Mouse (Mus musculus) erythroid progenitor cell, adult 5-6 weeks (primary cell): ENCODE measurements around the gene Ung. TPM values are rescaled to one million over a fixed set of nuclear protein-coding genes. Genes with fewer than 3 reads are reported as not detected.

Experiments used
- ATAC-seq: replicated peaks from 2 replicates; pipeline ENCODE4 v1.8.0; 2016; ENCODE audit warnings: moderate number of reproducible peaks, mild to moderate bottlenecking, moderate TSS enrichment, inconsistent platforms; ENCODE audit not compliant: poor library complexity, low FRiP score, severe bottlenecking
- total RNA-seq, 2 experiments: library from RNA; stranded (forward) in 1 of 2; stranded (reverse) in 1 of 2; fragments of 150-400 nt in 1 of 2; fragments of 186-747, 209-891 nt in 1 of 2; gene quantifications; 2 replicates each; pipeline versions ENCODE4 v1.2.3 to v1.2.4; 2015 to 2017; ENCODE audit warnings: low replicate concordance in 2 of 2

The Ung gene
- total RNA-seq, 2 experiments from 2014 or later: 1.7 to 3.4 TPM

DNA sequence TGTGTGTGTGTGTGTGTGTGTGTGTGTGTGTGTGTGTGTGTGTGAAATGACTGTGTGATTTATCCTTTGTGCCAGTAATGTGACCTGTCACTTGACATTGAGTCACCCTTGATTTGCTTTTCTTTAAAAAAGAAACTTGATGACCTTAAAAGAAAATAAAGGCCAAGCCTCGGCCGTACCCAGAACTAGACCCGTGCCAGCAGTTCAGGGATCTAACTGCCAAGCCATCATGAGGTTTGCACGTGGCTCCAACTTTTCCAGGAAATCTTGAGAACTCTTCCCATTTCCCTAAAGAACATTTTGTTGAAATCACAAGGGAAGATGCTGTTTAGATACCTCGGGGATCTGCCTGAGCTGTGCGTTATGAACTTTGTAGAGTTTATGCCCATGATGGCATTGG, 31.2 kb downstream of the Ung start:
- no peak for ATAC-seq

DNA sequence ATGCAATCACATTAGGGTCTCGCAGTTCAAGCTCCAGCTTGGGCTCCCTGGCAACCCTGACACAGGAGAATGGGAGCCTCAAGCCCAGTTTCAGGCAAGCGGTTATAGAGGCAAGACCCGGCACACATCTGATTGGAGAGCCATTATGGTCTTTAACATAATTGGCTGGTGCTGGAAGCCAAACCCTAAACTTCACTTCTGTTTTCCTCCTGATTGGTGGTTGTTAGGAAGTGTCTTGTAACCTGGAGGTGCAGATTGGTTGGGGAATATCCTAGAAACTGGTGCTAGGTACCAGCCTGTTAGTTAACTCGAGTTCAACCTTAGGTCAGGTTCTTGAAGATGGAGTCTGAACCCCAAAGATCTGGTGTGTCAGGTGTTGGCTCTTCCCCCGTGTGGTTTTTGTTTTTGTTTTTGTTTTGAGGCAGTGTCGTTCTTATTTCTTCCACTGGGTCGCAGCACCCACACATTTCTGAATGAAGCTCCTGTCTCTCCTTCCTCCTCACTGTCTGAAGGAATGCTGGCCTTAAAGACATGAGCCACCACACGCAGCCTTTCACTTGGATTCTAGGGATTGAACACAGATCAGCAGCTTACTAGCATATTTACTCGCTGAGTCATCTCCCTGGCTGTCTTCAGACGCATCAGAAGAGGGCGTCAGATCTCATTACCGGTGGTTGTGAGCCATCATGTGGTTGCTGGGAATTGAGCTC, 32.1 kb downstream of the Ung start:
- ATAC-seq: no peak

DNA sequence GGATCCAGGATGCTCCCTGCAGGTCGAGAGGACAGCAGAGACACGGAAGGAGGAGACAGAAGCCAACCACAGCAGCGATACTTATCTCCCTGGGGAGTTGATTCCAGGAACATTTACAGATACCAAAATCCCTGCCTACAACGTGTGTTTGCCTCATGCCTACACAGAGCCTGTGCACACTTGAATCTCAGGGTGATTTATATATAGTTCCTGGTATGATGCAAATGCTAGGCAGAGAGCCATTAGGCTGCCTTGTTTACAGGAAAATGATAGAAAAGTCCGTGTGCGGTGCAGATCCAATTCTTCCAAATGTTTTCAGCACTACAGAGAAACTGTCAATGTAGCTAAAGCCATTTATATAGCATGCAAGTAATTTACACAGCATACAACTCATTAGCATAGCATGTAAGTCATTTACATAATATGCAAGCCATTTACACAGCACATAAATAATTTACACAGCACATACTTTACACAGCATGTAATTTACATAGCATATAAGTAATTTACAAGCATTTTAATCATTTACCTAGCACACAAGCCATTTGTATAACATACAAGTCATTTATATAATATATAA, 33.0 kb downstream of the Ung start:
- no peak for ATAC-seq

DNA sequence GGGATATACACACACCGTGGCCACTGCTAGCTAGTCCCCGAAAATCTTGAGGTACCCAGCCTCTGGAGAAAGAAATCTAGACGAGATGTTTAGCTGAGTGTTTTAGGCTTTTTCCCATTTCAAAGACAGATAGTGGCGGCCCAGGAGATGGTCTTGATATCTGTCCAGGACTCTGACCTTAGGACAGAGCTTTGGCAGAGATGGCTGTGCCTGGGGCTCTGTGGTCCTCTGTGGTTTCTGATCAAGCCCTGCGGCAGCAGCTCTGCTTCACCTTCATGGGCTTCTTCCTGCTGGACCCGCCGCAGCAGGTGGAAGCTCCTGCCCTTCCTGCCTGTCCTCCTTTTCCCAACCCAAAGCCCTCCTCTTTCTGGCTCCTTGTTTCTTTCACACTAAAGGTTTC, 40.2 kb downstream of the Ung start:
- no peak for ATAC-seq

DNA sequence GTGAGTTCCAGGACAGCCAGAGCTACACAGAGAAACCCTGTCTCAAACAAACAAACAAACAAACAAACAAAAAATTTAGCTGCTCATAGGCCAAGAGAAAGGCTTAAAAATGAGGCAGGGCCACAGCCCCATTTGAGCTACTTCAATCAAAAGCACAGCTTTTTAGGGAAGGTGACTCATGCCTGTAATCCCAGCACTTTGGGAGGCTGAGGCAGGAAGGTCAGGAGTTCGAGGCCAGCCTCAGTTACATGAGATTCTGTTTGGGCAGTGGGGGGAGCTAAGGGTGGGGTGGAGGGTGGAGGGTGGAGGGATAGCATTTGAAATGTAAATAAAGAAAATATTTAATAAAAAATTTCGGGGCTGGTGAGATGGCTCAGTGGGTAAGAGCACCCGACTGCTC, 42.8 kb downstream of the Ung start:
- no peak for ATAC-seq

DNA sequence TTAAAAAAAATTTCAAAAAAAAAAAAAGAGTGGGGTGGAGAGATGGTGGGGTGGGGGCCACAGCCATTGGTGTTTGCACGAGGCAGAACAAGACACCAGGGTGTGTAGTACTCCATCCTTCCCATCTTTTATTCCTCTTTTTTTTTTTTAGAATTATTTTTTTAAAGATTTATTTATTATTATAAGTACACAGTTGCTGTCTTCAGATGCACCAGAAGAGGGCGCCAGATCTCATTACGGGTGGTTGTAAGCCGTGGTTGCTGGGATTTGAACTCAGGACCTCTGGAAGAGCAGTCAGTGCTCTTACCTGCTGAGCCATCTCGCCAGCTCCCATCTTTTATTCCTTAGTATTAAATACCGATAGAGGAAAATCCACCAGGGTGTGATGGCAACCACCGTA, 43.3 kb downstream of the Ung start:
- no peak for ATAC-seq

DNA sequence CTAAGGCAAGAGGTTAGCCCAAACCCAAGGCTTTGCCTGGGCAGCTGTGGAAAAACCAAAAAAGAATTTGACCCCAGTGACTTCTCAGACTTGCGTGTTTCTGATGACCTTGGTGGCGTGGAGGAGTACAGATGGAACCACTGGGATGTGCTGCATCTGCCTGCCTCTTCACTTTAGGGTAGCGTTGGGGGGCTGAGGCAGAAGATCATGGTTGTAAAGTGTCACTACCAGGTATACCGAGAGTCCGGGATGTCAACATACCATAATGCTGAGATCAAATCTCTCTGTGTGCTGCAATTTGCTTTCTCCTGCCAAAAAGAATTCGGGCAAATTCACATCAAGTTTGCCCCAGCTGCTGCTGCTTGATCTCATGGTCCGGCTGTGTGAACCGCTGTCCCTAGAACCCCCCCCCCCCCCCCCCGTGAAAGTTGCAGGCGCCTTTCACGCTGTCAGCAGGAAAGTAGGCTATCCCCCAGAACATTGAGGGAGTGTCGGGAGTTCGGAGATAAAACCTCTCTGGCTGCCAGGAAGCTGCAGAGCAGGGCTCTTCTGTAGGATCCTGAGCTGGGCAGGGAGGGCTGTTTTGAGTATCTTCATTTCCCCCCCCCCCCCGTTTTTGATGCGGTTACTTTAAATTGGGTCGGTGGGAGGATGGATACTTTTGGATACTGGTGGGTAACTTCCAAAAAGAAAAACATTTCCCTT, 43.8 kb downstream of the Ung start:
- ATAC-seq: no peak

DNA sequence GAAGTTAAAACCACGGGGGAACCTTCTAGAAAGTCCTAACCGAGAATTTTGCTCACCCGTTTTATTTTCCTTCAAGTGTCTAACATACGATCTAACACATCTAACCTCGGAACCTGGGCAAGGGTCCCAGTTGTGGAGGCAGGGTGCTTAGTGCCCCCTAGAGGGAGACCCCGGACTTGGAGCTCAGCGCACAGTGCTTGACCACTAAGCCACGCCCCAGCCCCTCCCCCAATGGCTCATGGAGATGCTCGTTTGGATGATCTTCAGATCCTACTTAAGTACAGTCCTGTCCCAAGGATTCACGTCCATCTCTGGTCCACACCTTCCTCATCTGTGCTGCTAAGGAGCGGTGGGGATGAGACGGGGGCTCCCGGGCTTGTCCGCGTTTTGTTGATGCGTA, 44.5 kb downstream of the Ung start:
- ATAC-seq: no peak

DNA sequence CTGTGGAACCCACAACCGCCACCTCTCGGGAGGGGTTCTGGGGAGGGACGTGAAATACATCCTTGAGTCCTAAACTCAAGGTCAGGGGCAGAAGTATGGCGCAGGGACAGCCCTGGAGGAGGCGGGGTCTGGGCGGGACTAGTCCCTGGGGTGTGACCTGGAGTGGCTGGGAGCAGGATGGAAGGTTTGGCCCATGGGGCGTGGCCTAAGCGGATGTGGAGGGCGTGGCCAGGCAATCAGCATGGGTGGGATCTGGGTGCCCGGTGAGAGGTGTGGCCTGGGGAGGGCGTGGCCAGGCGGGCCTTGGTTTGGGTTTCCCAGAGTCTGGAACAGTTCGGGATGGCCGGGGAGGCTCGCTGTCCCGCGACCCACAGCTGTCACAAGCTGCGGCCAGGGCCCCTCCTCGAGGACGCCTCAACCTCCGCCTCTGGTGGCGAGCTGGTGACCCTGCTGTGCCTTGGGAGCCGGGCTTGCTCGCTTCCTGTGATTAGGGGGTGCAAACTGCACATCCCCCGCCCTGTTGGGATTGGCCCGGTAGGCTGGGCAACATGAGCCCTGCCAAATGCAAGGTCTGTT, 45.5 kb downstream of the Ung start:
- peak; percentile 94 for ATAC-seq

DNA sequence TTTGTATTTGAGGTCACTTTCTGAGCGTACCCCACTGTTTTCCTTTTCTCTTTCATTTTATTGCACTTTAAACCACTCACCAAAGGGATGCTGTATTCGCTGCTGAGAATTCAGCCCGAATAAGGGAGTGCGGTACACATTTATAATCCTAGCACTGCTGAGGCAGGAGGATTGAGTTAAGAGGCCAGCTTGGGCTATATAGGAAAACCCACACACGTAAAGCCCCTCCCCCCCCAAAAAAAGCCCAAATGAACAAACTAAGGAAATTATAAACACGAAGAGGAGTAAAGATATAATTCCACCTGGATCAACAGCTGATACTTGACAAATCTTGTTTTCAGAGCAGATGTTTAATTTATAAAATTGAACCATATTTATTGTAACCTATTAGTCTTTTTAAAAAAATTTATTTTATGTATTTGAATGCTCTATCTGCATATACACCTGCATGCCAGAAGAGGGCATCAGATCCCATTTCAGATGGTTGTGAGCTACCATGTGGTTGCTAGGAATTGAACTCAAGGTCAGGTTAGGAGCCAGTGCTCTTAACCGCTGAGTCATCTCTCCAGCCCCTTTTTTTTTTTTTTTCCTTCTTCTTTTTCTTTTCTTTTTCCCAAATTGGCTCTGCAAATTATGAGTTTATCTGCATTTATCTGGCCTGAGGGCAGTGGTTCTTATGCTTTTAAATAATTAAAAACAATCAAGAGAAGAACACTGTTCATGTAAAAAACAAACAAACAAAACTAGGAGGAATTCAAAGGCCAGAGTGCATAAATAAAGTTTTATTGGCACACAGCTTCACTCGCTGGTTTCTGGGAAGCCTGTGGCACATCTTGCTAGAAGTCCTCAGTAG, 46.6 kb downstream of the Ung start:
- ATAC-seq: no peak

DNA sequence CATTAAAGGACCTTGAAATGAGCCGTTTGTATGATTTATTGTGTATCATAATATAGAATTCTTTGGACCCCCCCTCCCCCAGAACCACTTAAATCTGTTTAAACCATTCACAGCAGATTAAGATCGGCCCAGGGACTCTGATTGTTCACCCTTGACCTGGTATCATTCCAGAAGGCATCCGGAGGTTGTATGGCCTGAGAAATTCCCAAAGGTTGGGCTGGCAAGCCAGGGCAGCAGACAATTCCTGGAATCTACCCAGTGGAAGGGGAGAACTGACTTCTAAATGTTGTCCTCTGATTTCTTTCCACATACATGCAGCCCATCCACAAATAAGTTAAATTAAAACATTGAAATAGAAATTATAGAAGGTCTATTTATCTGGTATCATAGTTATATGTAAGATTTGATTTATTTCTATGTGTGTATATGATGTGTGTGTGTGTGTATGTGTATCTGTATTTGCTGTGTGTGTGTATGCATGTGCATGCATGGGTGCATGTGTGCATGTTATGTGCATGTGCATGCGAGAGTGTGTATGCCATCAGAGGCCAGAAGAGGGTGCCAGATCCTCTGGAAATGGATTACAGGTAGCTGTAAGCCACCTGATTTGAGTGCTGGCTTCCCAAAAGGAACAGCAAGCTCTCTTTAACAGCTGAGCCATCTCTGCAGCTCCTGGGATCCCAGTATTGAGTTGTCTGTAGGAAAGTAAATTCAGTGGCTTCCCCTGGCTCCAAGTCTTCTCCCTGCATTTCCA, 48.0 kb downstream of the Ung start:
- no peak for ATAC-seq

DNA sequence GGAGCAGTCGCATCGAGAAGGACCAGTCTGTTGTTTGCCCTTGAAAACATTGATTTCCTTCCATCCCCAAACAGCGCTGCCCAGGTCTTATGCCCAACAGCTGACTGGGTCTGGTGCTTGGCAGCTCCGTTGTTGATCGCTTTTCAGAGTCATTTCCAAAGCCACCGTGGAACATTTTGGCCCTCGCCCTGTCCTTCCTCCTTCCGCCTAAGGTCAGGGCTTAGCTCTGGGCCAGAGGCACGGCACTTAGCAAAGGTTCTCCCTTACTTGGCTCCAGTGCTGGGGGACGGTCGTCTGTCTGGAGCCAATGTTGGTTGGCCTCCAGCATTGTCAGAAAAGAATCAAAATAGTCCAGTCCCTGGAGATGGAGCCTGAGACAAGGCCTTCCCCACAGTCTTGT, 49.4 kb downstream of the Ung start:
- ATAC-seq: no peak

DNA sequence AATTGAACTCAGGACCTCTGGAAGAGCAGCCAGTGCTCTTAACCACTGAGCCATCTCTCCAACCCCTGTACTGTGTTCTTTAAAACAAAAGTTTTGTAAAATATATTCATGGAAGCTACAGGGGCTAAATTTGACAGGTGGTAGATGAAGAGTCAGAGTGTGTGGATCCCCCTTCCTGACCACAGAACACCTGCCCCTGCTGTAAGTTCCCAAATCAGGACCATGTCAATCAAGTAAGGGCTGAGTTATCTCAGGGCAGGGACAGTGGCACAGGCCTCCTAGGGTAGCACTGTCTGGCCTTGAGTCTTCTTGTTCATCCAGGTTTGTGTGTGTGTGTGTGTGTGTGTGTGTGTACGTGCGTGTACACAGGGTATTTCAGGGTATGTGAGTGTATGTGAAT, 53.3 kb downstream of the Ung start:
- ATAC-seq: no peak

DNA sequence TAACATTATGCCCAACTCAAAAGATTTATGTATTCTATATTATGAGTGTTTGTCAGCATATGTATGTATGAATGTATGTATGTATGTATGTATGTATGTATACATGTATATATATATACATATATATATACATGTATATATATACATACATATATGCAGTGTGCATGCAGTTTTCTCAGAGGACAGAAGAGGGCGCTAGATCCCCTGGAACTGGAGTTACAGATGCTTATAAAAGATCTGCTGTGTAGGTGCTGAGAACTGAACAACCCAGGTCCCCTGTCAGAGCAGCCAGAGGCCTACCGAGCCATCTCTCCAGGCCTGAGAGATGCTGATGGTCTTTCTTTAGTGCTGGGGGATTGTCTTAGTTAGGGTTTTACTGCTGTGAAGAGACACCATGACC, 56.9 kb downstream of the Ung start:
- ATAC-seq: no peak

Other genes with a start within 250 kb of the Ung start
- 32.7 and 52.3 TPM in 2 replicates for gene Coro1c, start 221.6 kb upstream of the Ung start, total RNA-seq (2015; ENCODE audit: low replicate concordance)
- 43.4 and 52.9 TPM in 2 replicates for gene Coro1c, start 221.6 kb upstream of the Ung start, total RNA-seq (2017; ENCODE audit: low replicate concordance)
- gene Ssh1, start 136.5 kb upstream of the Ung start, total RNA-seq (2015; ENCODE audit: low replicate concordance): 21.3 and 31.9 TPM in 2 replicates
- gene Ssh1, start 136.5 kb upstream of the Ung start, total RNA-seq (2017; ENCODE audit: low replicate concordance): 30.9 and 43.1 TPM in 2 replicates
- gene Dao, start 126.7 kb upstream of the Ung start, total RNA-seq (2015; ENCODE audit: low replicate concordance): not detected in 2 replicates
- not detected in 2 replicates for gene Dao, start 126.7 kb upstream of the Ung start, total RNA-seq (2017; ENCODE audit: low replicate concordance)
- 1.8 and 5.0 TPM in 2 replicates for gene Usp30, start 64.9 kb upstream of the Ung start, total RNA-seq (2015; ENCODE audit: low replicate concordance)
- gene Usp30, start 64.9 kb upstream of the Ung start, total RNA-seq (2017; ENCODE audit: low replicate concordance): 0.68 and 0.77 TPM in 2 replicates
- gene Svop, start 38.8 kb upstream of the Ung start, total RNA-seq (2015; ENCODE audit: low replicate concordance): not detected in 2 replicates
- gene Svop, start 38.8 kb upstream of the Ung start, total RNA-seq (2017; ENCODE audit: low replicate concordance): 0.13 TPM in 1 of 2 replicates, not detected in the other
- 1.7 and 7.9 TPM in 2 replicates for gene Alkbh2, start 2.2 kb upstream of the Ung start, total RNA-seq (2015; ENCODE audit: low replicate concordance)
- not detected in 2 replicates for gene Alkbh2, start 2.2 kb upstream of the Ung start, total RNA-seq (2017; ENCODE audit: low replicate concordance)
- gene Acacb, start 16.1 kb downstream of the Ung start, total RNA-seq (2015; ENCODE audit: low replicate concordance): 1.3 TPM in 1 of 2 replicates, not detected in the other
- gene Acacb, start 16.1 kb downstream of the Ung start, total RNA-seq (2017; ENCODE audit: low replicate concordance): not detected in 2 replicates
- not detected in 2 replicates for gene Foxn4, start 143.4 kb downstream of the Ung start, total RNA-seq (2015; ENCODE audit: low replicate concordance)
- not detected in 2 replicates for gene Foxn4, start 143.4 kb downstream of the Ung start, total RNA-seq (2017; ENCODE audit: low replicate concordance)
- gene Myo1h, start 158.8 kb downstream of the Ung start, total RNA-seq (2015; ENCODE audit: low replicate concordance): not detected in 2 replicates
- not detected in 2 replicates for gene Myo1h, start 158.8 kb downstream of the Ung start, total RNA-seq (2017; ENCODE audit: low replicate concordance)